Mouse (Mus musculus) gastrocnemius, postnatal 4 days (tissue): ENCODE results near the gene Cdc25a. TPM values are rescaled to one million over a fixed set of nuclear protein-coding genes. Genes with fewer than 3 reads are reported as not detected.
A peak's percentile ranks its signal among the peaks of the same experiment; 100 is the strongest.

Experiments
- DNase-seq, 2 experiments: peaks; one replicate each; pipeline ENCODE4 v3.0.0; 2021 to 2022; ENCODE audit warnings: low spot score in 2 of 2, mixed read lengths in 2 of 2
- total RNA-seq, 2 experiments: library from RNA; stranded (reverse); gene quantifications; 2 replicates each; pipeline ENCODE4 v1.2.3; 2021

The Cdc25a gene
- total RNA-seq, 2 experiments from 2014 or later = 13.9 TPM

GRCm38 (mm10) chr9:109892651-109893250, 17.4 kb downstream of the Cdc25a start:
- peak; percentile 52 to 80 for DNase-seq

DNA sequence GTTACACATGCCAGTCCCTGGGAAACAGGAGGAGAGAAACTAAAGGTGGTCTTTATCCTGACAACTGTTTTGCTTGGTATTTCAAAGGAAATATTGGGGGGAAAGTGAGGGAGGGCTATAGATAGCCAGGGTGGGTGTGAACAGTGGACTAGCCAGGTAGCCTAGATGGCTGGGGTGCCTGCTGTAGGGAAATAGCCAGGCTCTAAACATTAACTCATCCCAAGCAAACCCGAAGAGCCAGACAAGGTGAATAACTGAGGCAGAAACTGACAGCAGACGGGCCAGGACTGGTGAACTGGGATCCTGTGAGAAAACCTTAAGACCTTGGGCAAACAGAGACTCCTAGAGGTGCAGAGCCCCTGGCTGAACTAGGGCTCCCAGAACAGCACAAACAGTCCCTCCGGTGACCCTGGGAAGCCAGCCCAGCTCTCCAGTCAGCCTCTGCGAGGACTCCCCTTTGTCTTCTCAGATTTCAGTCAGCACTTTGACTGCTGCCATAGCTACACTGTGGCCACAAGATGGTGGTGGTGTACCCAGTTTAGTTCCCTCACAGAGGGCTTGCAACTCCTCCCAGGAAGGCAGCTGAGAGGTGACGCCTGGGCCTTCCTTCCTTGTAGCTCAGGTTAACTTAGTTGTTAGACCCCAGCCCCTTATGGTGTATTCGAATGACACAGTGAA, 19.2 kb downstream of the Cdc25a start:
- DNase-seq = peak; percentile 30 to 74

- DNase-seq = no peak
Observed at GRCm38 (mm10) chr9:109895593-109895992, 20.2 kb downstream of the Cdc25a start.

DNA sequence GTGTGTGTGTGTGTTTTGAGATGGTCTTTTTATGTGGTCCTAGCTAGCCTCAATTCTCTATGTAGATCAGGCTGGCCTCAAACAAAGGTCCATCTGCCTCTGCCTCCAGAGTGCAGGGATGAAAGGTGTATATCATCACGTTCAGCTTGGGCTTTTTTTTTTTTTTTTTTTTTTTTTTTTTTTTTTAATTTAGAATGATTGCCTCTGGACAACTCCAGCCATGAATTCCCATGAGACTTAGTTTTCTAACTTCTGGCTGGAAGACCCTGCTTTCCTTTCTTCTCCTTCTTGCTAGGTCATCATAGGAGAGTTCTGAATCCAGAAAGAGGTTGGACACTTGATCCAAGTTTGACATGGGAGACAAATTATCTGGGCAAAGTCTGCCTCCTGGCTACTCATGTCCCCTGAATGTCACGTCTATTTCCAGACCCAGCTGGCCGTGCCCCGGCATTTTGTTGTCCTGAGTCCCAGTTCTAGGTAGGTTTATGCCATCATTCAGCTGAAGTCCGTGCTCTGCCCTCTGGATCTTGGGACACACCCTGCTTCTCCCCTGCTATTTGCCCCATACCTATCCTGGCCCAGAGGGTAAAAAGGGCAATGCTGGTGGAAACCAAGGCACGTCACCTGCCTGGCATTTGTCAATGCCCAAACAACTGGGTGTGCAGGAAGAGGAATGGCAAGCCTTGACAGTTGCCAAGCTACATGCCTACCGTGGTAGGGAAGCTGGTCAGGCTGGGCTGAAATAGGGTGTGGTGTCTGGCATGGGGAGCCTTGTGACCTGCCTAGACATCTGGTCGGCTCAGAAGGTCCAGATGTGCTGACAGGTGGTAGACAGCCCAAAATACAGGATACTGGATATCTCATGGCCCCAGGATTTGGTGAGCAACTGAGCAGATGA, 21.1 kb downstream of the Cdc25a start:
- no peak for DNase-seq

GRCm38 (mm10) chr9:109898027-109898426, 22.6 kb downstream of the Cdc25a start:
- peak in 1 of 2 experiments; percentile 41 for DNase-seq

GRCm38 (mm10) chr9:109899361-109899760, 24.0 kb downstream of the Cdc25a start:
- DNase-seq = no peak

DNA sequence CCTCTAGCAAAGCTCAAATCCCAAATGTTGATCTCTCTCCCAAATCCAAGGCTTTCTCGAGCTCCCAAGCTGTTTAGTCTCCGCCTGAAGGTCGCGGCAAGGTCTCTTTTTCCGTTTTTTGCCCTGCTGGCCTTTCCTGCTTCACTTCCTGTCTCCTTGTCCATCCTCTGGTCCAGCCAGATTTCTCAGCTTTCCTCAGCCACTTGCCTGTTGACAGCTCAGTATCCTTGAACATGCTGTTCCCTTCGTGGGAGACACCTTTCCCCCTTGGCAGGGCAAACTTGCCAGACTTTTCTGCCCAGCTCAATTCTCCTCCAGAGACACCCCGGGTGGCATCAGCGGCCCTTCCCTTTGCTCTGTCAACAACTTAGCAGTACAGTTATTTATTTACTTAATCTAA, 24.4 kb downstream of the Cdc25a start:
- DNase-seq = no peak

DNA sequence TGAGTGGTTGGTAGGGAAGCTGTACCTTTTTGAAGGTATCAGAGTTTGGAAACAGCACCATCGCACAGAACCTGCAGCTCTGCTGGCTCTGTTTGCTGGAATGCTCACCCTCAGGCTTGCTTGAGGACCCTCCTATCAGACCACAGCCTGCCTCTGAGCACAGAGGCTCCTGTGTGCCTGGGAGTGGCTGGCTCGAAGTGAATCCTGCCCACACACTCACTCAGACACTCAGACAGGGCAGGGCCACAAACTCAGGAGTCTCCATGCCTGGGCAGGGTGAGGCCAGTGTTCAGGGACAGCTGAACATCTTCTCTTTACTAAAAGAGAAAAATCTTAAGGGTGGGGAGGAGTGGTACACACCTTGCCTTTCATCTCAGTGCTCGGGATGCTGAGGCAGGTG, 25.2 kb downstream of the Cdc25a start:
- DNase-seq = no peak

- DNase-seq = no peak
Observed at GRCm38 (mm10) chr9:109902246-109902645, 26.9 kb downstream of the Cdc25a start.

DNA sequence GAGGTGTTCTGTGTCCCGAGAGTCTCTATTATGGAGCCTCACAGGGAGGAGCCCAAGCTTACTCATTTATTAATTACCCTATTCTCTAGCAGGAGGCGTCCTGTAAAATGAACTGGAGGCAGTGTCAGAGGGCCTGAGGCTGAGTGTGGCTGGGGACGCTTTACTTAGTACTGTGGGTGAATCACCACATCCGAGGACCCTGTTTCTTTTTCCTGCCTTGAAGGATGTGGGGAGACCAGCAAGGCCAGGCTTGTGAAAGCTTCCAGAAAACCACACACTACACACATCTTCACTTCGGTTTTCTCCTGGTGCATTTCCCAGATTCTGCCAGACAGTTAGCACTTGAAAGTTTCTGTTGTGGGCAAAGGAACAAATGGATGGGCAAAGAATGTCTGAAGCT, 27.4 kb downstream of the Cdc25a start:
- no peak for DNase-seq

- peak in 1 of 2 experiments; percentile 50 for DNase-seq
Observed at GRCm38 (mm10) chr9:109907300-109907699, 31.9 kb downstream of the Cdc25a start.

GRCm38 (mm10) chr9:109907774-109908465, 32.5 kb downstream of the Cdc25a start:
- no peak for DNase-seq

GRCm38 (mm10) chr9:109909102-109909501, 33.7 kb downstream of the Cdc25a start:
- no peak for DNase-seq

GRCm38 (mm10) chr9:109909926-109910325, 34.5 kb downstream of the Cdc25a start:
- no peak for DNase-seq

DNA sequence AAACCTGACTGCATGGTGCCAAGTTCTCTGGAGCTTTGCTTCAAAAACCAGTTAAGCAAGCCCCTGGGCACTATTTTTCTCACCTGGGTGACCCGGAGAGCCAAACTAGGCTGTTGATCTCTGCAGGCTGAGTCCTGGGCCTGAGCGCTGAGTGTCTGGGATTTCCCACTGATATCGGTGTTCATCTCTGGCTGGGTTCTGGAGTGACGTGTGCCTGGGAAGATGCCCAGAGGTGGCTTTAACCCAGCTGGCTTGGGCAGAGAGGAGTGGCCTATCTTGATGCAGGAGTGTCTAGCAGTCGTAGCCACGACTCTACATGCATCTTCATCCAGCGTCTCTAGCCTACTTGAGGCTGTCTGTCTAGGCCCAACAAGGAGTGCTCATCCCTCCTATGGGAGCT, 36.4 kb downstream of the Cdc25a start:
- peak in 1 of 2 experiments; percentile 37 for DNase-seq

DNA sequence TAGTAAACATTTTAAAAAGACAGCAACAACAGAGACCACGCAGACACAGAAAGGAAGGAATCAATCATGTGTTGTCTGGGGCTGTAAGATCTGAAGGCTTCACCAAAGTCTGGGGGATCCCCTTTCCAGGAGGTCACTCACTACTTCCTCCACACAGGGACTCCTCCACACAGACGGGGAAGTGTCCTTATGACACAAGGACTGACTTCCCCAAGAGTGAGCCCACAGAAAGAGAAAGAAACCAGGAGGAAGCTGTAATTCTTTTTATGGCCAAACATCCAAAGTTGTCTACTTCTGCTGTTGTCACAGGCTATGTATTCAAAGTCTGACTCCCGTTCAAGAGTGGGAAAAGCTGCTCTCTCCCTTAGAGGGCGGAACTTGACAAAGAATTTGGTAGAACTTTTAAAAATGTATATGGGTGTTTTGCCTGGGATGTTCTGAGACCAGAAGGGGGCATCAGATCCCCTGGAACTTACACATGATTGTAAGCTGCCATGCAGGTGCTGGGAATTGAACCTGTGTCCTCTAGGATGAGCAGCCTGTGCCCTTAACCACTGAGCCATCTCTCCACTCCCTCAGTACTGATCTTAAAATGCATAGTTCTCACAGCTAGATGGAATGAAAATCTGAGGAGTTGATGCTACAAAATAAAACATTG, 39.0 kb downstream of the Cdc25a start:
- no peak for DNase-seq

- DNase-seq = no peak
Observed at GRCm38 (mm10) chr9:109917931-109918330, 42.6 kb downstream of the Cdc25a start.

DNA sequence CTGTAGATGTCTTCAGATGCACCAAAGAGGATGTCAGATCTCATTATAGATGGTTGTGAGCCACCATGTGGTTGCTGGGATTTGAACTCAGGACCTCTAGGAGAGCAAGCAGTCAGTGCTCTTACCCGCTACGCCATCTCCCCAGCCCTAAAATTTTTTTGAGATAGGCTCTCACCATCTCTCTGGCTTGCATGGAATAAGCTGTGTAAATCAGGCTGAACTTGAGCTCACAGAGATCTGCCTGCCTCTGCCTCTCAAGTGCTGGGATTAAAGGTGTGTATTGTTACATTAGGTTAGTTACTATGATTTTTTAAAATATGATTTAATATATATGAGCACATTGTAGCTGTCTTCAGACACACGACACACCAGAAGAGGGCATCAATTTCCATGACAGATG, 53.8 kb downstream of the Cdc25a start:
- no peak for DNase-seq

DNA sequence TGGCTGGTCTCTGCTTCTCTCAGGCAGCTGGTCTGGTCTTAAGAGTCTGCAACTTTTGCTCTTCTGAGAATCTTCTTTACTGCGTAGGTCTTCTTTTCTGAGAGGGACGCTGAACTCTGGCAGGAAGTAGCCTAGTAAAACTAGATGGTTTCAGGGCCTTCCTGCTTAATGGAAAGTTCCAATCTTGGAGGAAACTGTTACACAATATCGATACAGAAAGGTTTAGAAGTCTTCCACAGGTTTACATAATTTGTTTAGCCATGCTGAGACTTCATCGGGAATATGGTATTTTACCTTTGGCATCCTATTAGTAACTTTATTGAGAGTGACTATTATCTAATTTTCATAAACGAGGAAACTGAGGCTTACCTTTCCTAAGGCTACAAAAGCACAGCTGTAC, 54.7 kb downstream of the Cdc25a start:
- DNase-seq = no peak

GRCm38 (mm10) chr9:109930752-109931151, 55.4 kb downstream of the Cdc25a start:
- DNase-seq = no peak
